Mouse (Mus musculus) retina, postnatal 1 day (tissue): ENCODE data around the gene Tomm20.

ENCODE experiments used
- DNase-seq: peaks from one replicate; pipeline ENCODE4 v3.0.0-alpha.2; 2012

The Tomm20 gene

GRCm38 (mm10) chr8:126951900-126952636 is 6.4 kb upstream of the Tomm20 start:
- no peak for DNase-seq

- DNase-seq, result no peak
Measured at GRCm38 (mm10) chr8:126949527-126949926, 3.9 kb upstream of the Tomm20 start.

DNA sequence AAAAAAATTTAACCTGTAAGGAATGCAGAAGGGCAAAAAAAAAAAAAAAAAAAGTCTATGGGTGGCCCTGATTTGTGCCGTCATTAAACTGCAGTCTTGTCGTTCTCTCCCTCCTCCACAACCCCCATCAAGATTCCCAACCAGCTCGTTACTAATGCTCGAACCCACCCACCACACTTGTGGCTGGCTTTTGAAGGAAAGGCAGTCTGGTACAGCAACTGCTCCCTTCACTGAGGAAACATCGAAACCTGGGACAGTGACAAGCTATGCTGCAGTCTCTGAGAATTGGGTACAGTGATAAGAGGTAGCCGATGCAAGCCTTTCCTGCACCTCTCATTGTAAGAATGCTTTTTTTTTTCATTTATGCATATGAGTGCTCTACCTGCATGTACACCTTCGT is 800 bp upstream of the Tomm20 start:
- DNase-seq, result no peak

- peak; percentile 83 for DNase-seq
Measured at GRCm38 (mm10) chr8:126944781-126945691, 608 bp downstream of the Tomm20 start.

DNA sequence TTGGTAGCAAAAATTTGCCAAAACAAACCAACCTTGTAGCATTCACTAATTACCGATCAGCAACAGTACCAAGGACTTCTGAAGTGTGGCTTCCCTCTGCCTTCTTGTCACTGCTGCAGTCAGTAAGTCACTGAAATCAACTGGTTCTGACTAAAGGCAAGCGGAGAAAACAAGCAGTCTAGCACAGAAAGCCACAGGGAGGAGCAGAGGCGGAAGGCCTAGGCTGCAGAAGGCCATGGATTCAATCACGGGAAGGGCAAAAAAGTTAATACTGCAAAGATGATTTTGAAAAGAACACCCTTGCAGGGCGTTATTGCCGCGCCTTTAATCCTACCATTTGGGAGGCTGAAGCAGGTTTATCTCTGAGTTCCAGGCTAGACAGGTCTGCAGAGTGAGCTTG is 2.1 kb downstream of the Tomm20 start:
- DNase-seq, result no peak

- DNase-seq, result no peak
Measured at GRCm38 (mm10) chr8:126937337-126937736, 8.3 kb downstream of the Tomm20 start.

GRCm38 (mm10) chr8:126935932-126936331 is 9.7 kb downstream of the Tomm20 start:
- peak; percentile 44 for DNase-seq

DNA sequence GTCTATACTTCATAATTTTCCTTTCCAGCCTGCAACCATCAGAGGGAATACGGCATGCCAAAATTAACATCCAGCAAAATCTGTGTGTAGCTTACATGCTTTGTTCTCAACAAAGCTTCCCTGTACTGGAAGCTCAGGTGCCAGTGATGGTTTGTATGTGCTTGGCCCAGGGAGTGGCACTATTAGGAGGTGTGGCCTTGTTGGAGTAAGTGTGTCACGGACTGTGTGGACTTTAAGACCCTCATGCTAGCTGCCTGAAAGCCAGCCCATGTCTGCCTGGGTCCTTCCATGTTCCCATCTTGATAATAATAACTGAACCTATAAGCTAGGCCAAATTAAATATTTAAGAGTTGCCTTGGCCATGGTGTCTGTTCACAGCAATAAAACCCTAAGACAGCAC is 10.3 kb downstream of the Tomm20 start:
- DNase-seq, result no peak

DNA sequence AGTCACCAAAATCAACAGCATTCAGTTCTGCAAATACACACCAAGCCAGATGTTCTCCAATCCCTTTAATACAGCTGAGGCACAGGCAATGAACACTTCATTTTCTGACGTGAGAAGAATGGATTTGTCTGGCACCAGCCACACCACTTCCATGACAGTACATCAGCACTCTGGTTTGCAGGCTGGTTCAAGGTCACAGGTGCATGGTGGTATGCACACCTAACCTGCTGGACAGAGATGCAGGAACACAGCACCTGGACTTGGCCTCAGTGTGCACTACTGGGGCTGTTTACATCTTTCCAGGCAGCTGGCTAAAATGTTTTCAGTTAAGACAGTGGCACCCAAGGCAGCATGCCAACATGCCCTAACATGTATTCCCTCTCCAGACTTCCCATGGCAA is 13.0 kb downstream of the Tomm20 start:
- DNase-seq, result no peak

- no peak for DNase-seq
Measured at GRCm38 (mm10) chr8:126932249-126932648, 13.4 kb downstream of the Tomm20 start.

DNA sequence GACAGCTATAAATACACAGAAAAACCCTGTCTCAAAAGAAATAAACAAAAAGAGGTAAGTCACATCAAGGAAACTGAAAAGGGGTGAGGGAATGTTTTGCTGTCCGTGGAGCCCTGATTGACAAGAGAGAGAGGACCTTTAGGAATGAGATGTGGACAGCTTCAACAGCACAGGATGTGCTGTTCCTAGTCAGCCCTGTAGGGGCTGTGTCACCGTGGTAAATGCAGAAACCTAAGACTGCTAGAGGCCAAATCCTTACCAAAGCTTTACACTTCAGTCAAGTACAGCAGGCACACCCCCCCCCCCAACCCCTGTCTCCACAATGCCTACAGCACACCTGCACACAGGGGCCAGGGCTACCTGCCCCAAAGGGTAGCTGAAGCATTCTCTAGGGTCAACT is 13.9 kb downstream of the Tomm20 start:
- DNase-seq, result peak; percentile 48

DNA sequence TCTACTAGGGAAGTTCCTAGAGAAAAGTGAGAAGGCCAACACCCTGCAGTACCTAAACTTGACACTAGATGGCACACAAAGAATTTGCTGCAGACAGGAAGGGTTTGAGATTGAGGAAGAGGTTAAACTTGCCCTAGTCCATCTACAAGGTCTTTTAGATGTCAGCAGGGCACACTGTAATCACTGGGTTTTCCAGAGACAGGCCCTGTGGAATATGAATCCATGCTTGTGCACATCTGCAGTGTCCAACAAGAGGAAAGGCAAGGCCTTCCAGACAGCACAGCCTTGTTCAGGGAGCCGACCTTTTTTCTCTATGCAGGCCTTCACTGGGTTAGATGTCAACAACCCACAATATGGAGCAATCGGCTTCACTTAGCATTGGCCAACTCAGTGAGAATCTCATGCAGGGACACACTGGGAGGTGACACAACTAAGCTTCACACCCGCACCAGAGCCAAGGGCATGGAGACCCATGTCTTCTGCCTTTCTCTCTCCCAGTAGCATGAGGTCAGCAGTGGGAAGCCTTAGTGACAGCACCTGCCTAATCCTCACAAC is 16.0 kb downstream of the Tomm20 start:
- DNase-seq, result peak; percentile 83

- no peak for DNase-seq
Measured at GRCm38 (mm10) chr8:126928755-126929505, 16.7 kb downstream of the Tomm20 start.

DNA sequence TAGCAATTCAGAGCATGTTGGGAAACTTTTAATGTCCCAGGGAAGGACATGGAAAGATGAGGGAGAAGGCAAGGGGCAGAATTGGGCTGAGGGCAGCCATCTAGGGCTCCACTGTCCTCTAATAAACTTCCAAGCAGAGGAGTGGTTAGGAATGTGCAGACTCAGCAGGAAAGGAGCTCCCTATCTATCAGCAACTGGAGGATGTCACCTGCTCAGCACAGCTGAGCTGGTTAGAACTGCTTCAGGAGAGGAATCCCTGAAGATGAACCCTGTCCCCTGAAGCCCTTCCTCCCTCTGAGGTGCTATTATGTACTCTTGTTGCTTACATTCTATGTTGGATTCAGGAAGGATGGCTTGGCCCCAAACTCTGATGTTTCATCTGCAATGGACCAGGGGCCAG is 17.6 kb downstream of the Tomm20 start:
- DNase-seq, result no peak

DNA sequence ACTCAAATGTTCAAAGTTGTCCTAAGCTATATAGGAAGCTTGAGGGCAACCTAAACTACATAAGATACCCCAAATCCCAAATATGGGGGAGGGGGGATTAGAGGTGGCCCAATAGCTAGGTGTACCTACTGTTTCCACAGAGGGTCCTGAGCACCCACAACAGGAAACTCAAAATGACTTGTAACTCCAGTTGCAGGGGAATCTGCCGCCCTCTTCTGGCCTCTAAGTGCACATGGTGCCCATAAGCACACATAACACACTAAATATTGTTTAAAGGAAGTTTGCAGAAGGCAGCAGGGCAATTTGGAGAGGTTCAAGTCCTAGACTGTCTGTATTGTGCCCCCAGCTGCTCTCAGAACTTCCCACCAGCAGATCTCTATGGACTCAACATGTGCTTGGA is 18.6 kb downstream of the Tomm20 start:
- DNase-seq, result no peak

DNA sequence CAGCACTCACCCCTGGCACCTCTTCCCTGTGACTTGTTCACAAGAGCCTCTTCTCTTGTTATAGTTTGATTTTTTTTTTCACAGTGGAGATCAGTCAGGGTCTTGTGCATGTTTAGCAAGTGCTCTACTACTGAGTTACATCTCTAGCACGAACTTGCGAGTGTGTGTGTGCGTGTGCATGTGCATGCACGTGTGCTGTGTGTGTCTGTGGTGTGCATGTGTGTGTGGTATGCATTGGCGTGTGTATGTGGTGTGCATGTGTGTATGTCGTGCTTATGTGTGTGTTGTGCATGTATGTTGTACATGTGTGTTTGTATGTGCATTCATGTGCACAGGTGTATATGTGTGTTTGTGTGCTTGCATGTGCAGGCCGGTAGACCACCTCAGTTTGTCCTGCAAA is 22.7 kb downstream of the Tomm20 start:
- DNase-seq, result no peak

- no peak for DNase-seq
Measured at GRCm38 (mm10) chr8:126921432-126921831, 24.2 kb downstream of the Tomm20 start.

- peak; percentile 88 for DNase-seq
Measured at GRCm38 (mm10) chr8:126920845-126921244, 24.8 kb downstream of the Tomm20 start.

- no peak for DNase-seq
Measured at GRCm38 (mm10) chr8:126920386-126920785, 25.3 kb downstream of the Tomm20 start.

- DNase-seq, result no peak
Measured at GRCm38 (mm10) chr8:126919703-126920102, 25.9 kb downstream of the Tomm20 start.

DNA sequence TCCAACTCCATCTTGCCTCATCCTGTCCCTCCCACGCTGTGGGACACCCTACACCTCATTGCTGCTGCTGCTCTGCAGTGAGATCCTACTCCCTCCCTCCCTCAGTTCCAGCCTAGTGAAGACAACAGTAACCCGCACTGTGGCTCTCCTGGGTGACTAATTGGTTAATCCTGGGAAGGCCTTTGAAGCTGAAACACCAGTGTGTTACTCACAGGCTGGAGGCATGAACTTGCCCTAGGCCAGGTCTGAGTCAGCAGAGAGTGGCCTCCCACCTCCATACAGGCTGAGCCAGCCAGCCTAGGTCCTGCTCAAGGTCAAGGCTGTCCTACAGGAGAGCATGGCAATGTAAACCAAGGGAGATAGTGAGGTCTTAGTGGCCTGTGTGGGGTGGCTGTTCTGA is 26.4 kb downstream of the Tomm20 start:
- no peak for DNase-seq

DNA sequence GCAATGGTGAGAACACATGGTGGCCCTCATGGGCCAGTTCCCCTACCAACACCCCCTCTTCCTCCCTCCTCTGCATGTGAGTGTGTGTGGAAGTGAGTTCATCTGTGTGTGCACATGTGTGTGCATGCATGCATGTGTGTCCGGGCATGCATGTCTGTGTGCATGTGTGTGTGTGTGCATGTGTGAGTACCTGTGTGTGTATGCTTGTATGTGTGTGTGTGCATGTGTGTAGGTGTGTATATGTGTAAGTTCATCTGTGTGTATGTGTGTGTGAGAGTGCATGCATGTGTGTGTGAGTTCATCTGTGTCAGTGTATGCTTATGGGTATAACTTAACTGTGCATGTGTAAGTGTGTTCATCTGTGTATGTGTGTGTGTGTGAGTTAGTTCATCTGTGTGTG is 27.3 kb downstream of the Tomm20 start:
- DNase-seq, result no peak
